Mouse (Mus musculus) CD4-positive, CD25-positive, alpha-beta regulatory T cell, adult 4 months (primary cell): ENCODE results near the gene Ptcd3. TPM values are rescaled to one million over a fixed set of nuclear protein-coding genes. Genes with fewer than 3 reads are reported as not detected.

Source experiments
- ATAC-seq: one replicate; pipeline ENCODE4 v1.8.0; 2017
- polyA plus RNA-seq, 2 experiments: library from polyadenylated mRNA; unstranded; fragments of 100-300 nt; shearing (Covaris generic); gene quantifications; one replicate each; pipeline ENCODE4 v1.2.1; 2017

The Ptcd3 gene
- 10 to 100 TPM; 92.3 to 95.6 TPM for polyA plus RNA-seq

- peak; percentile 92 for ATAC-seq
These were observed at the start of gene Ptcd3, which contains the start of gene Polr1a for GRCm38 (mm10) chr6:71908481-71909381. Gene Ptcd3, minus strand, starts transcription at chr6:71908750. Gene Polr1a, plus strand, starts transcription at chr6:71909053.

- no peak for ATAC-seq
These were observed 42.6 kb upstream of the Ptcd3 start for GRCm38 (mm10) chr6:71951192-71951591.

- ATAC-seq: no peak
These were observed 42.0 kb upstream of the Ptcd3 start for GRCm38 (mm10) chr6:71950592-71950991.

GRCm38 (mm10) chr6:71949721-71950120, 41.2 kb upstream of the Ptcd3 start:
- ATAC-seq: no peak

GRCm38 (mm10) chr6:71946121-71946520, 37.6 kb upstream of the Ptcd3 start:
- ATAC-seq: no peak

GRCm38 (mm10) chr6:71945101-71945500, 36.6 kb upstream of the Ptcd3 start:
- ATAC-seq: no peak

- no peak for ATAC-seq
These were observed 32.4 kb upstream of the Ptcd3 start for GRCm38 (mm10) chr6:71940912-71941311.

- no peak for ATAC-seq
These were observed 27.2 kb upstream of the Ptcd3 start for GRCm38 (mm10) chr6:71935737-71936136.

GRCm38 (mm10) chr6:71934081-71934556, 25.6 kb upstream of the Ptcd3 start:
- no peak for ATAC-seq

- no peak for ATAC-seq
These were observed 23.8 kb upstream of the Ptcd3 start for GRCm38 (mm10) chr6:71932347-71932746.

GRCm38 (mm10) chr6:71930830-71931437, 22.4 kb upstream of the Ptcd3 start:
- no peak for ATAC-seq

- ATAC-seq: no peak
These were observed 21.5 kb upstream of the Ptcd3 start for GRCm38 (mm10) chr6:71930053-71930452.

- peak; percentile 76 for ATAC-seq
These were observed 19.4 kb upstream of the Ptcd3 start for GRCm38 (mm10) chr6:71927911-71928310.

GRCm38 (mm10) chr6:71925233-71925632, 16.7 kb upstream of the Ptcd3 start:
- peak; percentile 46 for ATAC-seq

- peak; percentile 32 for ATAC-seq
These were observed 12.2 kb upstream of the Ptcd3 start for GRCm38 (mm10) chr6:71920752-71921151.

GRCm38 (mm10) chr6:71911686-71912450, 3.3 kb upstream of the Ptcd3 start:
- ATAC-seq: no peak

- peak; percentile 37 for ATAC-seq
These were observed 1.3 kb upstream of the Ptcd3 start for GRCm38 (mm10) chr6:71909840-71910239.

GRCm38 (mm10) chr6:71909384-71909783, 834 bp upstream of the Ptcd3 start:
- no peak for ATAC-seq

- no peak for ATAC-seq
These were observed 781 bp downstream of the Ptcd3 start for GRCm38 (mm10) chr6:71907702-71908235.

- peak; percentile 66 for ATAC-seq
These were observed 15.3 kb downstream of the Ptcd3 start for GRCm38 (mm10) chr6:71893263-71893662.

- ATAC-seq: peak; percentile 33
These were observed 30.4 kb downstream of the Ptcd3 start for GRCm38 (mm10) chr6:71877965-71878760.

GRCm38 (mm10) chr6:71871396-71871795, 37.2 kb downstream of the Ptcd3 start:
- peak; percentile 70 for ATAC-seq
